Mouse (Mus musculus): ENCODE results near the gene Col1a1. TPM values are rescaled to one million over a fixed set of nuclear protein-coding genes. Genes with fewer than 3 reads are reported as not detected.

Gene Col1a1
- polyA plus RNA-seq, 1 experiment from 2014 or later, result 2,076 TPM

DNA sequence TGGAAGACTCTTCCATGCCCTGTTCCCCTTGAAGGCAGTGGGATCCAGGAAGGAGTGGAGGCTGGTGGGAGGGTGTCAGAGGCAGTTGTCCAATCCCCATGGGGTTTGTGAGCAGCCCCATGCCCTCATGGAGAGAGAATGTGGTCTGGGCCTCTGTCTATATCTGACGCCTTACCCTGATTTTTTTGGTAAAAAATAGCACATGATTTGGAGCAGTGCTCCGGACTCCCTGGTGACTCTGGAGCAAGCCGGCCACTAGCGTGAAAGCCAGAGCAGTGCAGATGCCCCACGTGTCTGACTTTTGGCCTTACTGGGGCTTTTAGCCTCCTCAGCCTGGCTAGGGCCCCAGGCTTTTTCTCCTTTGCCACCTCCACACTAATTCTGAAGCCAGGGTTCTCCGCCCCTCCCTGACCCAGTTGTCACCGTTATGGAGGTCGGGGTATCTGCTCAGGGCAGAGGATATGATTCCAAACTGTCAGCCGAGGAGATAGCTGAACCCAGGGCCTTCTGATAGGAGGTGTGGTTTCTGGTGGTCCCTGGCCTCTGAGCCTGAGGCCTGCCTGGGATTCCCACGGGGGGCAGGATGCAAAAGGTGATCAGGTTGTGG is 58.3 kb downstream of the Col1a1 start:
- no peak for ATAC-seq (ENCODE audit: insufficient read depth, low FRiP score)
- H3K4me1 ChIP-seq (ENCODE audit: control insufficient read depth, insufficient read depth, low read length), result peaks cover 48% of the 10 kb centered on the region
- H3K27ac ChIP-seq (ENCODE audit: low read length), result 0 out of 2 replicates have a peak overlapping the region, but pooled peaks have one; percentile 8

DNA sequence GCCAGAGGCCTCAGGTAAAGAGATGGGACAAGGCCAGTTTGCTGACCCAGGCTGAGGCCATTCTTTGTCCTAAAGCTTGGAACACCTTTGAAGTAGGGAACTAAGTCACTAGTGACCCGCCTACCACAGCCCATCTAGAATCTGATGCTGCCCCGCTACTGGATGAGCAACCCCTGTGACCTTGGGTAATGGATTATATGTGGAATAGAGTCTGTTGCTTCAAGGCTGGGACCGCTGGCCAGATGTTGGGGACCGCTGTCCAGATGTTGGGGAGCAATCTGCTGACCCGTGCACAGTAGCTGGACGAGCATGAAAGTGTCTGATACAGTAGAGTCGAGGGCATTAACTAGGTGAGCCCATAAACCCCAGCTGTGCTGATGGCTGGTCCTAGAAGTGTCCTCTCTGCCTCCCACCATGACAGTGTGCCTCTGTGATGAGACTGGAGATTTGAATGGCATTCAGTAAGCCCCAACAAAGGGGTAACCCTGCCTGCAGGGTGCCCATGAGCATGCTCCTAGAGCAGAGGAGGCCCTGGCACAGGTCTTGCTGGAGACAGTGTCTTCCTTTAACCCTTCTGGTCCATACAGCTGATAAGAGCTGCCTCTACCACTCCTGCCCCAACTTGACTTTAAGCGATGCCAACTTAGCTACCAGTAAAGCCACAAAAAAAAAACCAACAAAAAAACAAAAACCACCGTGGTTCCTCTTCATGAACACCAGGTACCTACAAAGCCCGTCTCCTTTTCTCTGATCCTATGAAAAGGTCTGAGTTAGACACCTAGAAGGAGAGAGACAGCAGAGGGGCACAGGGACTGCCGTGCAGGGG is 59.1 kb downstream of the Col1a1 start:
- Histone ChIP-seq H3K27me3 (ENCODE audit: control insufficient read depth, insufficient read depth, low read length) (no peaks in the 10 kb centered on the region), H3K4me2 (ENCODE audit: low read depth, low read length) (peak overlapping the region; percentile 97), H3K4me1 (ENCODE audit: control insufficient read depth, insufficient read depth, low read length) (peaks cover 44% of the 10 kb centered on the region), H3K27ac (ENCODE audit: low read length) (no peak overlapping the region), H3K36me3 (ENCODE audit: control insufficient read depth, insufficient read depth, low read length) (peaks cover 7% of the 10 kb centered on the region; the same call in 1 of the 2 replicates), H3K4me3 (replicated peaks; ENCODE audit: low read length) (peak overlapping the region; percentile 85), H3K9ac (ENCODE audit: low read length) (peak overlapping the region; percentile 95), H3K9me3 (replicated peaks; ENCODE audit: control insufficient read depth, low read length) (no peaks in the 10 kb centered on the region)
- no peak for ATAC-seq (ENCODE audit: insufficient read depth, low FRiP score)
- WGBS, result 78% methylated on average over 11 of the region's 11 CpGs

More for the DNA sequence above, 58.3 kb downstream of the Col1a1 start:
- no peaks in the 10 kb centered on the region for H3K27me3 ChIP-seq (ENCODE audit: control insufficient read depth, insufficient read depth, low read length)
- H3K4me3 ChIP-seq (replicated peaks; ENCODE audit: low read length), result peak overlapping the region; percentile 85
- peak overlapping the region; percentile 95 for H3K9ac ChIP-seq (ENCODE audit: low read length)
- peaks cover 4% of the 10 kb centered on the region; the same call in 1 of the 2 replicates for H3K36me3 ChIP-seq (ENCODE audit: control insufficient read depth, insufficient read depth, low read length)
- H3K4me2 ChIP-seq (ENCODE audit: low read depth, low read length), result peak overlapping the region; percentile 97
- H3K9me3 ChIP-seq (replicated peaks; ENCODE audit: control insufficient read depth, low read length), result no peaks in the 10 kb centered on the region
- 43% methylated on average over 10 of the region's 10 CpGs for WGBS

DNA sequence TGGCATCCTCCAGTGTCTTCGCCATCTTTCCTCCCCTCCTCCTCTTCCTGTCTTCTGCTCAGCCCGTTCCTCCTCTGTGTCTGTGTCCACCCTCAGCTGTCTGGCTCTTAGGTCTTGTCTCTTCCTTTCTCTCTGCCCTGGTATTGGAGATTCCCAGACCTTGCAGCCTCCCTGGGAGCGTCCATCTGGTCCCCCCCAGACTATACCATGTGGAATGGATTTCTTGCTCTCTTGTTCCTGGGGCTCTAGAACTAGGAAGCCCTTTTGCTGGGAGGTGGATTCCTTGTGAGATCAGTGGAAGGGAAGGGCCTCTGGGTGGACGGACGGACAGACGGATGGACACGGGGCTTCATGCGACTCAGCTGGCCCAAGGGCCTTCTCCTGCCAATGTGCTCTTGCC is 60.1 kb downstream of the Col1a1 start:
- 77% methylated on average over 8 of the region's 8 CpGs for WGBS
- Histone ChIP-seq H3K36me3 (ENCODE audit: control insufficient read depth, insufficient read depth, low read length) (peaks cover 7% of the 10 kb centered on the region; the same call in 1 of the 2 replicates), H3K4me1 (ENCODE audit: control insufficient read depth, insufficient read depth, low read length) (peaks cover 48% of the 10 kb centered on the region), H3K27me3 (ENCODE audit: control insufficient read depth, insufficient read depth, low read length) (no peaks in the 10 kb centered on the region), H3K4me2 (ENCODE audit: low read depth, low read length) (no peak overlapping the region), H3K9me3 (replicated peaks; ENCODE audit: control insufficient read depth, low read length) (no peaks in the 10 kb centered on the region), H3K27ac (ENCODE audit: low read length) (no peak overlapping the region), H3K9ac (ENCODE audit: low read length) (peak overlapping the region; percentile 8; the same call in 1 of the 2 replicates), H3K4me3 (replicated peaks; ENCODE audit: low read length) (no peak overlapping the region)
- no peak for ATAC-seq (ENCODE audit: insufficient read depth, low FRiP score)

DNA sequence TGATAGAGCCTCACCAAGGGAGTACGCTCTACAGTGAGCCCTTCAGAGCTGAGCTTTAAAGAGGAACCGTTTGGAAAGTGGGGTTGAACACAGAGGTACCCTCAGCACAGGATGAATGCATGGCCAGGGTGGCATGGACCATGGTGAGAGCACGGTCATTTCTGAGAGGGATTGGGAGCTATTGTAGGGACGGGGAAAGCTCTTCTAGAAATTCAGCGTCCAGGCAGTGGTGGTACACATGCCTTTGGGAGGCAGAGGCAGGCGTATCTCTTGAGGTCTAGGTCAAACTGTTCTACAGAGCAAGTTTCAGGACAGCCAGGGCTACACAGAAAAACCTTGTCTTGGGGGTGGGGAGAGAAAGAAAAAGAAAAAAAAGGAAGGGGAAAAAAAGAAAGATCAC is 61.0 kb downstream of the Col1a1 start:
- Histone ChIP-seq H3K4me2 (ENCODE audit: low read depth, low read length) (no peak overlapping the region), H3K4me1 (ENCODE audit: control insufficient read depth, insufficient read depth, low read length) (peaks cover 48% of the 10 kb centered on the region), H3K4me3 (replicated peaks; ENCODE audit: low read length) (no peak overlapping the region), H3K27me3 (ENCODE audit: control insufficient read depth, insufficient read depth, low read length) (no peaks in the 10 kb centered on the region), H3K9me3 (replicated peaks; ENCODE audit: control insufficient read depth, low read length) (no peaks in the 10 kb centered on the region), H3K36me3 (ENCODE audit: control insufficient read depth, insufficient read depth, low read length) (peaks cover 10% of the 10 kb centered on the region), H3K27ac (ENCODE audit: low read length) (no peak overlapping the region), H3K9ac (ENCODE audit: low read length) (no peak overlapping the region)
- 91% methylated on average over 6 of the region's 6 CpGs for WGBS
- no peak for ATAC-seq (ENCODE audit: insufficient read depth, low FRiP score)

DNA sequence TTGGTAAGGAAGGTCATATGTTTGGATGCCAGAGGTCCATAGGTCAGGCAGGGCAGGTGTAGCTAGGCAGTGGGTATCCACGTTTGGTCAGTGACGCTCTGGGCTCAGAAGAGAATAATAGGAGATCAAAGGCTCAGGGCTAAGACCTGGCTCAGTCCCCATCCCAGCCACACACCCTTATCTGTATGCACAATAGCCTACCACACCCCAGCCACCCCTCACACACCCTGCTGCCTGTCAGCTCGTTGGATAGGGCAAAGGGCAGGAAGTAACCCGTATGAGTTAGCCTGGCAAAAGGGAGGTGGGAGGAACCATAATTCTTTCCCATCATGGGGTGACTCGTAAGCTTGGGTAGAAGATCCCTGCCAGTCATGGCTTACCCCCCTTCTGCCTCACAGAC is 61.6 kb downstream of the Col1a1 start:
- Histone ChIP-seq H3K4me3 (replicated peaks; ENCODE audit: low read length) (no peak overlapping the region), H3K9me3 (replicated peaks; ENCODE audit: control insufficient read depth, low read length) (no peaks in the 10 kb centered on the region), H3K36me3 (ENCODE audit: control insufficient read depth, insufficient read depth, low read length) (peaks cover 14% of the 10 kb centered on the region), H3K27ac (ENCODE audit: low read length) (no peak overlapping the region), H3K4me2 (ENCODE audit: low read depth, low read length) (no peak overlapping the region), H3K27me3 (ENCODE audit: control insufficient read depth, insufficient read depth, low read length) (no peaks in the 10 kb centered on the region), H3K4me1 (ENCODE audit: control insufficient read depth, insufficient read depth, low read length) (peaks cover 45% of the 10 kb centered on the region), H3K9ac (ENCODE audit: low read length) (no peak overlapping the region)
- ATAC-seq (ENCODE audit: insufficient read depth, low FRiP score), result peak; percentile 42
- WGBS, result 43% methylated on average over 5 of the region's 5 CpGs

DNA sequence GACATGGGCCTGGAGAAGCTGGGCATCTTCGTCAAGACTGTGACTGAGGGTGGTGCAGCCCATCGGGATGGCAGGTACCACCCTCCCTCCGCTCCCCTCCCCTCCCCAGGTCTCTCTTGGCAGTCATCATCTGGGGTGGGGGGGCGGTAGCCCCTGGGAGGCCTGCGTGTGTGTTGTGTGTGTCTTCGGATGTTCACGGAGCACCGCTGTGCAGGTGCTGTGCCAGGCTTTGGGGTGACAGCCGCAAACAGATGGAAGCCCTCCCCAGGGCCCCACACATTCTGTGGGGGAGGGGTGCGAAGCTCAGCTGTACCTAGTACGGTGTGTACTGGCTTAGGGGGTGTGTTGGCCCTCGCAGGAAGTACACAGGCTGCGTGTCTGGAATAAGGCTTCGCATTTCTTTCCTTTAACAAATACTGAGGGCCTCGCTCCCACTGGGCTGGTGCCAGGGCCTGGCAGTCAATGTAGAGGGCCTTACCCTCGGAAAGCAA is 62.1 kb downstream of the Col1a1 start:
- no peak overlapping the region for H3K4me2 ChIP-seq (ENCODE audit: low read depth, low read length)
- no peaks in the 10 kb centered on the region for H3K27me3 ChIP-seq (ENCODE audit: control insufficient read depth, insufficient read depth, low read length)
- peaks cover 41% of the 10 kb centered on the region for H3K4me1 ChIP-seq (ENCODE audit: control insufficient read depth, insufficient read depth, low read length)
- no peak overlapping the region for H3K9ac ChIP-seq (ENCODE audit: low read length)
- WGBS, result 72% methylated on average over 16 of the region's 16 CpGs
- peaks cover 18% of the 10 kb centered on the region for H3K36me3 ChIP-seq (ENCODE audit: control insufficient read depth, insufficient read depth, low read length)
- H3K4me3 ChIP-seq (replicated peaks; ENCODE audit: low read length), result no peak overlapping the region
- H3K9me3 ChIP-seq (replicated peaks; ENCODE audit: control insufficient read depth, low read length), result no peaks in the 10 kb centered on the region
- no peak for ATAC-seq (ENCODE audit: insufficient read depth, low FRiP score)
- no peak overlapping the region for H3K27ac ChIP-seq (ENCODE audit: low read length)

DNA sequence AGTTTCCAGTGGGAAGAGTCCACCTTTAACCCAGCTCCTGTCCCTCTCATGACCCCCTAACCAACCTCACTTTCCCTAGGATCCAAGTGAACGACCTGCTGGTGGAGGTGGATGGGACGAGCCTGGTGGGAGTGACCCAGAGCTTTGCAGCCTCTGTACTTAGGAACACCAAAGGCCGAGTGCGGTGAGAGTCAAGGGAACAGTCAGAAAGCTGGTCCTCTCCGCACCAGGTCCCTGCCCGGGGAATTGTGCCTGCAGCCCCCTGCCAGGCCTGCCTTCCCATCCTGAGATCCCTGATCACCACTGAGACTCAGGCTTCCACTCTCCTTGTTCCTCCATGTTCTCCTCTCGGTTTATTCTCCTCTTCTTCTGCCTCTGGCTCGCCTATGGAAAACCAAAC is 64.1 kb downstream of the Col1a1 start:
- Histone ChIP-seq H3K9ac (ENCODE audit: low read length) (0 out of 2 replicates have a peak overlapping the region, but pooled peaks have one; percentile 1), H3K27me3 (ENCODE audit: control insufficient read depth, insufficient read depth, low read length) (no peaks in the 10 kb centered on the region), H3K36me3 (ENCODE audit: control insufficient read depth, insufficient read depth, low read length) (peaks cover 22% of the 10 kb centered on the region), H3K4me2 (ENCODE audit: low read depth, low read length) (no peak overlapping the region), H3K27ac (ENCODE audit: low read length) (peak overlapping the region; percentile 4; the same call in 1 of the 2 replicates), H3K4me1 (ENCODE audit: control insufficient read depth, insufficient read depth, low read length) (peaks cover 21% of the 10 kb centered on the region), H3K4me3 (replicated peaks; ENCODE audit: low read length) (no peak overlapping the region), H3K9me3 (replicated peaks; ENCODE audit: control insufficient read depth, low read length) (no peaks in the 10 kb centered on the region)
- ATAC-seq (ENCODE audit: insufficient read depth, low FRiP score), result no peak
- WGBS, result 64% methylated on average over 8 of the region's 8 CpGs

DNA sequence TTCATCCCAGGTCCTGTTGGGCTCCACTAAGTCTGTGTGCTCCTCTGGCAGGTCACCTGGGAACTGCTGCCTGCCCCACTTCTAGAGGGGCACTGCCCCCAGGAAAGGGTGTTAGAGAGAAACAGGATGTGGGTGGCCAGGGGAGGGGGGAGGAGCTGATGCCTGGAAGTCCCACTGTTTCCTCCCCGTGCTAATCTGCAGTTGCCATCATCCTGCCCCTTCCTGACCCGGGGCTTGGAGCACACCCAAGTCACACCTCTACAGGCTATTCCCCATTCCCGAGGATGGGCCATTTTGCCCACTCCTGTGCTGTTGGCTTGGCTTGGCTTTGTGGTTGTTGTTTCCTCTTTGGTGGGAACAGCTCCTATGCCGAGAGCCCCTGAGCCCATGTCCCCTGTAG is 64.5 kb downstream of the Col1a1 start:
- Histone ChIP-seq H3K36me3 (ENCODE audit: control insufficient read depth, insufficient read depth, low read length) (peaks cover 26% of the 10 kb centered on the region), H3K9me3 (replicated peaks; ENCODE audit: control insufficient read depth, low read length) (no peaks in the 10 kb centered on the region), H3K27me3 (ENCODE audit: control insufficient read depth, insufficient read depth, low read length) (no peaks in the 10 kb centered on the region), H3K4me2 (ENCODE audit: low read depth, low read length) (no peak overlapping the region), H3K27ac (ENCODE audit: low read length) (peak overlapping the region; percentile 4), H3K4me1 (ENCODE audit: control insufficient read depth, insufficient read depth, low read length) (peaks cover 17% of the 10 kb centered on the region), H3K9ac (ENCODE audit: low read length) (0 out of 2 replicates have a peak overlapping the region, but pooled peaks have one; percentile 1), H3K4me3 (replicated peaks; ENCODE audit: low read length) (no peak overlapping the region)
- ATAC-seq (ENCODE audit: insufficient read depth, low FRiP score), result no peak
- 31% methylated on average over 4 of the region's 4 CpGs for WGBS

DNA sequence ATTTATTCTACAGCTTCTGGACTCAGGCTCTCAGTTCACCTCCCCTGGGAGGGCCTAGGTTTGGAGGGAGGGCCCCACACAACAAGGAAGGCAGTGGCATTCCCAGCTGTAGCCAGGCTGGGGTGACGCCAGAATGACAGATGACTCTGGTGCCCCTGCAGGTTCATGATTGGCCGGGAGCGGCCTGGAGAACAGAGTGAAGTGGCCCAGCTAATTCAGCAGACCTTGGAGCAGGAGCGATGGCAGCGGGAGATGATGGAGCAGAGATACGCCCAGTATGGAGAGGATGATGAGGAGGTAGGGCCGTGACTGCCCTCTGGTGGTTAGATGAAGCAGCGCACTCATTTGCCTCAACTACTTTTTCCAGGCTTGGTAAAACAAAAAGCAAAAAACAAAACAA is 65.0 kb downstream of the Col1a1 start:
- H3K27me3 ChIP-seq (ENCODE audit: control insufficient read depth, insufficient read depth, low read length), result no peaks in the 10 kb centered on the region
- no peak overlapping the region for H3K4me3 ChIP-seq (replicated peaks; ENCODE audit: low read length)
- H3K9me3 ChIP-seq (replicated peaks; ENCODE audit: control insufficient read depth, low read length), result no peaks in the 10 kb centered on the region
- peaks cover 29% of the 10 kb centered on the region for H3K36me3 ChIP-seq (ENCODE audit: control insufficient read depth, insufficient read depth, low read length)
- H3K27ac ChIP-seq (ENCODE audit: low read length), result peak overlapping the region; percentile 4
- no peak overlapping the region for H3K4me2 ChIP-seq (ENCODE audit: low read depth, low read length)
- 0 out of 2 replicates have a peak overlapping the region, but pooled peaks have one; percentile 1 for H3K9ac ChIP-seq (ENCODE audit: low read length)
- peaks cover 13% of the 10 kb centered on the region for H3K4me1 ChIP-seq (ENCODE audit: control insufficient read depth, insufficient read depth, low read length)
- 2% methylated on average over 8 of the region's 8 CpGs for WGBS
- peak; percentile 41; the same call in 1 of the 2 replicates for ATAC-seq (ENCODE audit: insufficient read depth, low FRiP score)
